Mouse (Mus musculus): ENCODE results near the gene Cables2.
A peak's percentile ranks its signal among the peaks of the same experiment; 100 is the strongest.

The Cables2 gene

GRCm38 (mm10) chr2:180255701-180256100, 17.6 kb downstream of the Cables2 start:
- DNase-seq (ENCODE audit: low spot score in 2 of 2), result no peak

GRCm38 (mm10) chr2:180254436-180255209, 18.7 kb downstream of the Cables2 start:
- peak in 1 of 2 experiments; percentile 33 for DNase-seq (ENCODE audit: low spot score in 2 of 2)

GRCm38 (mm10) chr2:180251838-180252237, 21.5 kb downstream of the Cables2 start:
- no peak for DNase-seq (ENCODE audit: low spot score in 2 of 2)

- peak; percentile 88 to 91 for DNase-seq (ENCODE audit: low spot score in 2 of 2)
Observed at GRCm38 (mm10) chr2:180250930-180251611, 22.2 kb downstream of the Cables2 start.

- DNase-seq (ENCODE audit: low spot score in 2 of 2), result no peak
Observed at GRCm38 (mm10) chr2:180248947-180249660, 24.2 kb downstream of the Cables2 start.

- DNase-seq (ENCODE audit: low spot score in 2 of 2), result no peak
Observed at GRCm38 (mm10) chr2:180247916-180248315, 25.4 kb downstream of the Cables2 start.

- no peak for DNase-seq (ENCODE audit: low spot score in 2 of 2)
Observed at GRCm38 (mm10) chr2:180243108-180243507, 30.2 kb downstream of the Cables2 start.

GRCm38 (mm10) chr2:180238591-180238990, 34.7 kb downstream of the Cables2 start:
- no peak for DNase-seq (ENCODE audit: low spot score in 2 of 2)

GRCm38 (mm10) chr2:180237601-180238345, 35.5 kb downstream of the Cables2 start:
- no peak for DNase-seq (ENCODE audit: low spot score in 2 of 2)

GRCm38 (mm10) chr2:180236930-180237329, 36.4 kb downstream of the Cables2 start:
- DNase-seq (ENCODE audit: low spot score in 2 of 2), result no peak

- no peak for DNase-seq (ENCODE audit: low spot score in 2 of 2)
Observed at GRCm38 (mm10) chr2:180236500-180236899, 36.8 kb downstream of the Cables2 start.

- DNase-seq (ENCODE audit: low spot score in 2 of 2), result no peak
Observed at GRCm38 (mm10) chr2:180235788-180236187, 37.5 kb downstream of the Cables2 start.

- DNase-seq (ENCODE audit: low spot score in 2 of 2), result no peak
Observed at GRCm38 (mm10) chr2:180234980-180235379, 38.3 kb downstream of the Cables2 start.

- DNase-seq (ENCODE audit: low spot score in 2 of 2), result no peak
Observed at GRCm38 (mm10) chr2:180234353-180234752, 38.9 kb downstream of the Cables2 start.

- DNase-seq (ENCODE audit: low spot score in 2 of 2), result no peak
Observed at GRCm38 (mm10) chr2:180233101-180233904, 40.0 kb downstream of the Cables2 start.

- no peak for DNase-seq (ENCODE audit: low spot score in 2 of 2)
Observed at GRCm38 (mm10) chr2:180230482-180230881, 42.8 kb downstream of the Cables2 start.

- DNase-seq (ENCODE audit: low spot score in 2 of 2), result no peak
Observed at GRCm38 (mm10) chr2:180229129-180229528, 44.2 kb downstream of the Cables2 start.

GRCm38 (mm10) chr2:180228592-180228991, 44.7 kb downstream of the Cables2 start:
- no peak for DNase-seq (ENCODE audit: low spot score in 2 of 2)

GRCm38 (mm10) chr2:180228060-180228458, 45.2 kb downstream of the Cables2 start:
- DNase-seq (ENCODE audit: low spot score in 2 of 2), result no peak

GRCm38 (mm10) chr2:180227262-180228059, 45.8 kb downstream of the Cables2 start:
- peak in 1 of 2 experiments; percentile 43 for DNase-seq (ENCODE audit: low spot score in 2 of 2)
